Mouse (Mus musculus) lung, embryonic 16.5 days (tissue): ENCODE measurements around the gene Ddb2. TPM values are rescaled to one million over a fixed set of nuclear protein-coding genes. Genes with fewer than 3 reads are reported as not detected.

ENCODE experiments used
- ATAC-seq: fragments of 200-750 bp; cut with Nextera tagmentation; 2 replicates; pipeline ENCODE4 v1.8.0; 2017; ENCODE audit warnings: low read depth, mild to moderate bottlenecking, moderate library complexity
- H3K27ac ChIP-seq: fragments of 300-500 bp; sonication (generic); 2 replicates; pipeline ENCODE4 v1.5.1; 2014; ENCODE audit warnings: mild to moderate bottlenecking, control low read depth, low read length
- H3K27me3 ChIP-seq: fragments of 300-500 bp; sonication (generic); 2 replicates; pipeline ENCODE4 v1.6.1; 2014; ENCODE audit warnings: low read depth, low read length, mixed read lengths; ENCODE audit not compliant: control insufficient read depth, insufficient read depth
- H3K36me3 ChIP-seq: fragments of 300-500 bp; sonication (generic); 2 replicates; pipeline ENCODE4 v1.6.1; 2014; ENCODE audit warnings: low read length; ENCODE audit not compliant: control insufficient read depth, insufficient read depth
- H3K4me1 ChIP-seq: fragments of 300-500 bp; sonication (generic); replicated peaks from 2 replicates; pipeline ENCODE4 v1.6.1; 2014; ENCODE audit warnings: low read length, mixed read lengths; ENCODE audit not compliant: control insufficient read depth, insufficient read depth
- H3K4me2 ChIP-seq: fragments of 300-500 bp; sonication (generic); 2 replicates; pipeline ENCODE4 v1.6.1; 2014; ENCODE audit warnings: low read depth, low read length, control low read depth
- H3K4me3 ChIP-seq: fragments of 300-500 bp; sonication (generic); 2 replicates; pipeline ENCODE4 v1.5.1; 2014; ENCODE audit warnings: mild to moderate bottlenecking, low read length, control low read depth
- H3K9ac ChIP-seq: fragments of 300-500 bp; sonication (generic); 2 replicates; pipeline ENCODE4 v1.6.1; 2014; ENCODE audit warnings: low read length, control low read depth
- H3K9me3 ChIP-seq: fragments of 300-500 bp; sonication (generic); 2 replicates; pipeline ENCODE4 v1.6.1; 2016; ENCODE audit warnings: low read length; ENCODE audit not compliant: control insufficient read depth
- WGBS: fragments of 180-500 bp; shearing (Covaris S2); extraction: QIAGEN DNeasy Blood & Tissue Kit; methylation state at CpG from one replicate; pipeline ENCODE4 v1.1.7; 2014; 5-methylcytosine and 5-hydroxymethylcytosine counted together
- polyA plus RNA-seq: library from polyadenylated mRNA; unstranded; fragments of >200 nt; fragmentation: Nextera tagmentation; extraction: Ambion mirVana; gene quantifications from 2 replicates; pipeline ENCODE4 v1.2.1, GENCODE M21; 2015

Gene Ddb2
- polyA plus RNA-seq, 1 experiment from 2014 or later = 22.0 TPM

- peak; percentile 82 for ATAC-seq
- peaks cover 24% of the 10 kb centered on the region for H3K4me1 ChIP-seq
- peaks cover 5% of the 10 kb centered on the region for H3K36me3 ChIP-seq
- peaks cover 13% of the 10 kb centered on the region; the same call in 1 of the 2 replicates for H3K27me3 ChIP-seq
- peak overlapping the region; percentile 86 for H3K27ac ChIP-seq
- H3K9me3 ChIP-seq = no peaks in the 10 kb centered on the region
- under 1% methylated on average over 49 of the region's 52 CpGs for WGBS
- peak overlapping the region; percentile 74 for H3K4me3 ChIP-seq
- peak overlapping the region; percentile 76 for H3K9ac ChIP-seq
- H3K4me2 ChIP-seq = peak overlapping the region; percentile 64
Measured at GRCm38 (mm10) chr2:91256256-91257125, 19.7 kb upstream of the Ddb2 start.

DNA sequence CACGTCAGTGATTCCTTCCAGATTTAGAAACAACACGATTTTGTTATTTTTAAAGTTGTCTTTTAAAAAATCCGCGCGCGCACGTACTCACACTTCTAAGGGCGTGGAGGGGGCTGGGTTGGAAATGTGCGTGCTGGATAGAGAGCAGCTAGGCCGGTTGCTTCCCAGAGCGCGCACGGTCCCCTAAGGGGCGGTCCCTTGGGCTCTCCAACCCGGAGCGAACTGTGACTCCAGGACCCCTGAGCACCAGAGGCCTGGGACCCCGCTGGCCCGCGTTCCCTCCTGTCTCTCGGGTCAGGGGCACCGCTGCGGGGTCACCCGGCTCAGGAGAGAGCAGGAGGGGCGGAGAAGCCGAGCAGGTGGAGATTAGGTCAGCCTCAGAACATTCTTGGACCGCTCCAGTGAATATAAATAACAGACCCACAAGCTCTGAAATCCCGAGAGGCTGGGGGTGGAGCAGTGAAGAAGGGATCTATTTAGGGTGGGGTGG is 18.9 kb upstream of the Ddb2 start, which contains the start of gene Pacsin3:
TSS of gene Pacsin3 (plus strand) at position 294 of the 490 bp plus-strand sequence.
- peak within 1 kb of the TSS; percentile 86 for H3K27ac ChIP-seq
- peaks cover 4% of the 10 kb centered on the region; the same call in 1 of the 2 replicates for H3K36me3 ChIP-seq
- H3K9me3 ChIP-seq = no peaks in the 10 kb centered on the region
- peak within 1 kb of the TSS; percentile 74 for H3K4me3 ChIP-seq
- peaks cover 13% of the 10 kb centered on the region; the same call in 1 of the 2 replicates for H3K27me3 ChIP-seq
- peak within 1 kb of the TSS; percentile 76 for H3K9ac ChIP-seq
- peaks cover 24% of the 10 kb centered on the region for H3K4me1 ChIP-seq
- peak; percentile 29 for ATAC-seq
- H3K4me2 ChIP-seq = peak within 1 kb of the TSS; percentile 64
- under 1% methylated on average over 27 of the region's 27 CpGs for WGBS

DNA sequence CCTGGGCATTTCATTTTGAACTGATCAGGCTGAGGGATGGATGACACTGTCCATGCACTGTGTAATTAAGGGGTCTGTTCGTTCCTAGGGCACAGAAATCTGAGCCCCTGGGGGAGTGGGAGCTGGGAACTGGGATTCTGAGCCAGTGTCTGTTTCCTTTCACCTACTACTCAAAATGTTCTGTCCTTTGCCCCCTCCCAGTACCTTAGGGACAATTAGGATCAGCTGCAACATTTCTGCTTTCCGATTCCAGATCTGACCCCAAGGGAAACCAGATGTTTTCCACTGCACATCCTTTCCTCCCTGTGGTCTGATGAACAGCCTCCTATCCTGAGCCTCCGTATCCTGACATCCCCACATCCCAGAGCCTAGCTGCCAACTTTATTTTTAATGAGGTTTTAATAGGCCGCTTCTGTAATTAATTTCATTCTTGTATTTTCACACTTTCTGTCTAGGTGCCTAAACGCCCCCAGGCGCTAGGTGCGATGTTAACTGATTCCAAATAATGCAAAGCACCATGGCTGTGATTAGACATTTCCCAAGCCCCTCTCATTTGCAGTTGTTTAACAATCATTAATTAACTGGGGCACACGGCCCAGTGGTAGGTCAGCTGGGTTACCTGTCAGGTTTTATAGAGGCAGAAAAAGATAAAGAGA is 18.1 kb upstream of the Ddb2 start:
- H3K9me3 ChIP-seq = no peaks in the 10 kb centered on the region
- no peaks in the 10 kb centered on the region for H3K36me3 ChIP-seq
- H3K27ac ChIP-seq = no peak overlapping the region
- no peak overlapping the region for H3K4me3 ChIP-seq
- peaks cover 13% of the 10 kb centered on the region; the same call in 1 of the 2 replicates for H3K27me3 ChIP-seq
- WGBS = 45% methylated on average over 8 of the region's 8 CpGs
- no peak overlapping the region for H3K4me2 ChIP-seq
- no peak for ATAC-seq
- peaks cover 24% of the 10 kb centered on the region for H3K4me1 ChIP-seq
- H3K9ac ChIP-seq = no peak overlapping the region

DNA sequence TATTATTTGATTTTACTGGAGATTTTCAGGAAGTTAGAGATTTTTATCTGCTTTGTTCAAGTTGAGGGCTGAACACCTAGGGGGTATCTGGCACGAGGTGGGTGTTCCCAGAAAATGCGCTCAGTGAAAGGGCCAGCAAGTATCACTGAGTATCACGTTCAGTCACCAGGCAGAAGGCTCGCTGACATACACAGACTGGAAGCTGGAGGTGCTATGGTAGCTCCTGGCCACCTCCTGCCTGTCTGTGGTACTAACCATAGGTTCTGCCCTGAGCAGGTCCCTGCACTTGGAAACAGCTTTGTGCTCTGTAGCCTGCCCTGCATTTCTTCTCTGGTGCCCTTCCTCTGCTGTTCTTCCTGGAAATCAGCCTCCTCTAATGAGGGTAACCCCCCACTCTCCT is 15.7 kb upstream of the Ddb2 start:
- Histone ChIP-seq H3K27me3 (peaks cover 13% of the 10 kb centered on the region; the same call in 1 of the 2 replicates), H3K9ac (no peak overlapping the region), H3K4me3 (no peak overlapping the region), H3K9me3 (no peaks in the 10 kb centered on the region), H3K4me1 (peaks cover 9% of the 10 kb centered on the region; the same call in 1 of the 2 replicates), H3K36me3 (no peaks in the 10 kb centered on the region), H3K27ac (no peak overlapping the region), H3K4me2 (no peak overlapping the region)
- WGBS = 46% methylated on average over 4 of the region's 4 CpGs
- ATAC-seq = no peak

DNA sequence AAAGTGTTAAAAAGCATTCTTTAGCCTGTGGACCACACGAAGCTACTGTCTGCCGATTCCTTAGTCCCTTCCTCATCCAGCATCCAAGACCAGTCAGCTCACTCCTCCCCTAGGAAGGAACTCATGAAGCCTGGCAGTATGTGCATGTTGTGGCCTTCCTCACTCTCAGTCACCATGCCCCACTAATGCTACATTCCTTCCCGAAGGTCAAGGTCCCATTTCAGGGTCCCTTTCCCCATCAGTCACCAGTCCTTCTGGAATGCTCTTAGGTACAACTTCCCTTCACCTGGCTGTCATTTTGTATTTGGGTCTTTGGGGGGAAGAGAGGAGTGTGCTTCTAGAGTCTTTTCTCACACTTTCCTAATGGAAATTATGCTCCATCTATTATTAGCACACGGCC is 15.2 kb upstream of the Ddb2 start:
- Histone ChIP-seq H3K4me1 (peaks cover 9% of the 10 kb centered on the region; the same call in 1 of the 2 replicates), H3K4me2 (no peak overlapping the region), H3K27me3 (peaks cover 13% of the 10 kb centered on the region; the same call in 1 of the 2 replicates), H3K4me3 (no peak overlapping the region), H3K36me3 (no peaks in the 10 kb centered on the region), H3K9ac (no peak overlapping the region), H3K27ac (no peak overlapping the region), H3K9me3 (no peaks in the 10 kb centered on the region)
- 59% methylated on average over 4 of the region's 4 CpGs for WGBS
- no peak for ATAC-seq

DNA sequence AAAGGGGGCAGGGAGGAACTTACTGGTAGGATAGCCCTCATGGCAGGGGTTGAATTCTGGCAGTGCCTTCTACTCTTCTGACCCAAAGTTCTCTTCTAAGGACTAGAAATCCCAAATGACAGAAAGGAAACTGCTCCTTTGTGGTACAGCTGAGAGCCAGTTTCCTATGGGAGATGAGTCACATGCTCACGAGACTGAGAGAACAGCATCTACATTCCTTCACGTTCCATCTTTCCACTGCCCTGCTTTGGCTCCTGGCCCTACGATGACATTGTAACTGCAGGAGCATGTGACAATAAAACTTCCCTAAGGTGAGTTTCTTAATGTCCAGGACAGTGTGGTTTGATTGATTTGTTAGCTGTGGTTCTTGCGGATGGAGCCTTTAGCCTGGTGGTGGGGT is 11.6 kb upstream of the Ddb2 start:
- no peaks in the 10 kb centered on the region for H3K27me3 ChIP-seq
- WGBS = 81% methylated on average over 4 of the region's 4 CpGs

DNA sequence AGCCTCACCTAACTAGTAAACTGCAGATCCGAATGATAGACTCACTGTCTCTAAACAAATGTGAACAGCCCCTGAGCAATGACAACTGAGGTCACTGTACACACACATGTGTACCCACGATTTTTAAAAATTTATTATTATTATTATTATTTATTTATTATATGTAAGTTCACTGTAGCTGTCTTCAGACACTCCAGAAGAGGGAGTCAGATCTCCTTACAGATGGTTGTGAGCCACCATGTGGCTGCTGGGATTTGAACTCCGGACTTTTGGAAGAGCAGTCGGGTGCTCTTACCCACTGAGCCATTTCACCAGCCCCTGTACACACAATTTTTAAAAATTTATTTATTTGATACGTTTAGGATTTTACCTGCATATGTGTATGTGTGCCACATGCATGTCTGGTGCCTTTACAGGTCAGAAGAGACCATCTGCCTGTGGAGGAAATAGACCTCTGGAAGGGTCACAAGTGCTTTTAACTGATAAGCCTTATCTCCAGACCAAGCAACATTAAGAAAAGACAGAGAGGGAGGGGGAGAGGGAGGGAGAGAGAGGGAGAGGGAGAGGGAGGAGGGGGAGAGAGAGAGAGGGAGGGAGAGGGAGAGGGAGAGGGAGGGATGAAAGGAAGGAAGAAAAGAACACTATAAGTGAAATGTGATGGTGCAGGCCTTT is 7.9 kb upstream of the Ddb2 start:
- H3K4me3 ChIP-seq = no peak overlapping the region
- no peak for ATAC-seq
- WGBS = 67% methylated on average over 5 of the region's 5 CpGs
- H3K4me1 ChIP-seq = no peaks in the 10 kb centered on the region
- H3K27me3 ChIP-seq = no peaks in the 10 kb centered on the region
- no peaks in the 10 kb centered on the region for H3K36me3 ChIP-seq
- H3K4me2 ChIP-seq = no peak overlapping the region
- no peak overlapping the region for H3K9ac ChIP-seq
- no peaks in the 10 kb centered on the region for H3K9me3 ChIP-seq
- no peak overlapping the region for H3K27ac ChIP-seq

More for the DNA sequence above, 11.6 kb upstream of the Ddb2 start:
- no peaks in the 10 kb centered on the region for H3K36me3 ChIP-seq
- H3K4me2 ChIP-seq = no peak overlapping the region
- H3K4me3 ChIP-seq = no peak overlapping the region
- no peak overlapping the region for H3K9ac ChIP-seq
- no peaks in the 10 kb centered on the region for H3K4me1 ChIP-seq
- no peak for ATAC-seq
- no peaks in the 10 kb centered on the region for H3K9me3 ChIP-seq
- no peak overlapping the region for H3K27ac ChIP-seq

DNA sequence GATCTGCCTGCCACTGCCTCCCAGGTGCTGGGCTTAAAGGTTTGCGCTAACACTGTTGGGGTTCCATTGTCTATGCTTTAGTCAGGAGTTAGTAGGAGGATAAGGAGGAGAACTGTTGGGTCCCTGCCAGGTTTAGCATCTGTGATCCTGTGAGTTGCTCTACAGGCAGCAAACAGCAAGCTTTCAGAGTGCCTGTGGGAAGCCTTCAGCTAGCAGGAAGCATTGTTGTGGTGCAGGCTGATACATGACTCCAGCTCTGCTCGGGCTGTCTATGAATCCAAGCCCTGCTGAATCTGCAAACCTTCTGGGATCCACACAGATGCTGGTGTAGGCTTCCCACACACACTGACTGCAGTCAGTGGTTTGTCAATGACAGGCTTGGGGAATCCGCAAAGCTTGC is 6.6 kb upstream of the Ddb2 start:
- no peak overlapping the region for H3K27ac ChIP-seq
- no peaks in the 10 kb centered on the region for H3K36me3 ChIP-seq

More for the DNA sequence above, 6.6 kb upstream of the Ddb2 start:
- Histone ChIP-seq H3K27me3 (no peaks in the 10 kb centered on the region), H3K9ac (no peak overlapping the region), H3K4me1 (no peaks in the 10 kb centered on the region), H3K9me3 (no peaks in the 10 kb centered on the region), H3K4me2 (no peak overlapping the region), H3K4me3 (no peak overlapping the region)
- 60% methylated on average over 3 of the region's 3 CpGs for WGBS
- no peak for ATAC-seq
